Mouse (Mus musculus) myocyte (in vitro differentiated cells): ENCODE data around the gene Adrm1.

Experiments
- E2F4 ChIP-seq: IDR thresholded peaks from one replicate; pipeline ENCODE4 v1.6.1; 2011; ENCODE audit warnings: mild to moderate bottlenecking, control low read depth, moderate library complexity; ENCODE audit not compliant: insufficient read depth
- MAX ChIP-seq: IDR thresholded peaks from one replicate; pipeline ENCODE4 v1.6.1; 2011; ENCODE audit warnings: low read depth, mild to moderate bottlenecking, control low read depth
- POLR2A ChIP-seq: IDR thresholded peaks from one replicate; pipeline ENCODE4 v1.6.1; 2011; ENCODE audit warnings: low read depth, mild to moderate bottlenecking, control low read depth, moderate library complexity; ENCODE audit not compliant: insufficient read length
- TCF12 ChIP-seq: IDR thresholded peaks from one replicate; pipeline ENCODE4 v1.6.1; 2011; ENCODE audit warnings: mild to moderate bottlenecking, control low read depth; ENCODE audit not compliant: poor library complexity, insufficient read depth, severe bottlenecking
- USF1 ChIP-seq: IDR thresholded peaks from one replicate; pipeline ENCODE4 v1.6.1; 2011; ENCODE audit warnings: low read depth, mild to moderate bottlenecking, control low read depth, moderate library complexity

GRCm38 (mm10) chr2:180219145-180219943, 48.1 kb downstream of the Adrm1 start:
- TF ChIP-seq TCF12 (no peak), E2F4 (no peak), USF1 (no peak), POLR2A (no peak), MAX (no peak)
